Mouse (Mus musculus): ENCODE data around the gene Eid2. TPM values are rescaled to one million over a fixed set of nuclear protein-coding genes. Genes with fewer than 3 reads are reported as not detected.

Eid2 gene
- polyA plus RNA-seq, 1 experiment = 2.4 TPM

GRCm38 (mm10) chr7:28290638-28291590 lies 23.2 kb downstream of the Eid2 start, which contains the start of gene Selenov:
TSS of gene Selenov (minus strand) at chr7:28291186.
- peaks cover 6% of the 10 kb centered on the region; the same call in 1 of the 2 replicates for H3K4me1 ChIP-seq (ENCODE audit: control insufficient read depth, insufficient read depth, insufficient read length)
- DNase-seq (ENCODE audit: low read depth in 1 of 2, low spot score in 2 of 2) = no peak
- 8% methylated on average over 52 of the region's 52 CpGs for WGBS
- TF ChIP-seq POLR2A (IDR thresholded peaks at IDR 0.05; ENCODE audit: low read depth, low read length) (no peak), CTCF (IDR thresholded peaks at IDR 0.05; ENCODE audit: extremely low read depth, insufficient read depth, insufficient read length, insufficient replicate concordance) (no peak)
- no peak within 1 kb of the TSS for H3K4me3 ChIP-seq (ENCODE audit: extremely low read depth, insufficient read depth, insufficient read length)
- no peaks in the 10 kb centered on the region for H3K36me3 ChIP-seq (ENCODE audit: control insufficient read depth, insufficient read depth, low read length)
- H3K27me3 ChIP-seq (ENCODE audit: control insufficient read depth, insufficient read depth, low read length) = peaks cover 17% of the 10 kb centered on the region
- no peak within 1 kb of the TSS for H3K27ac ChIP-seq (ENCODE audit: insufficient read depth, low read length)

GRCm38 (mm10) chr7:28294481-28294880 lies 26.8 kb downstream of the Eid2 start:
- H3K36me3 ChIP-seq (ENCODE audit: control insufficient read depth, insufficient read depth, low read length) = no peaks in the 10 kb centered on the region
- DNase-seq (ENCODE audit: low read depth in 1 of 2, low spot score in 2 of 2) = no peak
- WGBS = 15% methylated on average over 63 of the region's 63 CpGs
- H3K27me3 ChIP-seq (ENCODE audit: control insufficient read depth, insufficient read depth, low read length) = peaks cover 21% of the 10 kb centered on the region
- H3K4me1 ChIP-seq (ENCODE audit: control insufficient read depth, insufficient read depth, insufficient read length) = peaks cover 8% of the 10 kb centered on the region; the same call in 1 of the 2 replicates
- no peak overlapping the region for H3K4me3 ChIP-seq (ENCODE audit: extremely low read depth, insufficient read depth, insufficient read length)
- TF ChIP-seq CTCF (IDR thresholded peaks at IDR 0.05; ENCODE audit: extremely low read depth, insufficient read depth, insufficient read length, insufficient replicate concordance) (no peak), POLR2A (IDR thresholded peaks at IDR 0.05; ENCODE audit: low read depth, low read length) (no peak)
- H3K27ac ChIP-seq (ENCODE audit: insufficient read depth, low read length) = no peak overlapping the region

DNA sequence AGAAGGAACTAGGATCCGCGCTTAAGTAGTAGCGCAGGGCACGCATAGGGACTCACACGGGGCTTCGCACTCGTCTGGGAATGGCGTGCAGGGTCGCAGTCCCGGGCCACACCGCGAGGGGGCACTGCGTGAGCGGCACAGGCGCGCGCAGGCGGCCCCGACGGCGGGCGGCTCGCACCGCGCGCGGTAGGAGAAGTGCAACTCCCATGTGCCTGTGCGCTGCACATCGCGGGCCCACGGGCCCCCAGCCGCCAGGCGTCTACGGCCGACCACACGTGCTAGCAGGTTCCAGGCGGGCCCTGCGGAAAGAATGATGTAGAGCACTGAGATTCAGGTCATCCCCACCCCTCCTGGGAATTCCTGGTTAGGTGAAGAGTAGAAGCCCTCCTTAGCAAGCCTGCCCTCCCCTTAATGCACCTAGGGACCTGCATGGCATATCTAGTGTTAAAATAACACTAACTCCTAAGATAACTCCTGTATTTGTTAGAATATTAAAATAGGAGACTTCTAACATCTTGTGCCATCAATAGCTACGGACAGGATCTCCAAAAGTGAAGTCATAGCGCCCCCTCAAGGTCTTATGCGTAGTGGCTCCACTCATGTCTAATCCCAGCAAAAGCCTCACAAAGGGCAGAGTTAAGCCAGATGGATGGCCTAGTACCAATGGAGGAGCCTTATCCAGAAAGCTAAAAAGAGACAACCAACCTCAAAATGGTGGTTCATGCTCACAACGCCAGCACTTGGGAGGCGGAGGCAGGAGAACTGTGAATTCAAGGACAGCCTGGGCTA lies 31.4 kb downstream of the Eid2 start:
- TF ChIP-seq CTCF (IDR thresholded peaks at IDR 0.05; ENCODE audit: extremely low read depth, insufficient read depth, insufficient read length, insufficient replicate concordance) (no peak), POLR2A (IDR thresholded peaks at IDR 0.05; ENCODE audit: low read depth, low read length) (no peak)
- WGBS = 32% methylated on average over 43 of the region's 43 CpGs
- Histone ChIP-seq H3K4me1 (ENCODE audit: control insufficient read depth, insufficient read depth, insufficient read length) (peaks cover 11% of the 10 kb centered on the region; the same call in 1 of the 2 replicates), H3K4me3 (ENCODE audit: extremely low read depth, insufficient read depth, insufficient read length) (no peak overlapping the region), H3K27me3 (ENCODE audit: control insufficient read depth, insufficient read depth, low read length) (peaks cover 15% of the 10 kb centered on the region), H3K36me3 (ENCODE audit: control insufficient read depth, insufficient read depth, low read length) (no peaks in the 10 kb centered on the region), H3K27ac (ENCODE audit: insufficient read depth, low read length) (no peak overlapping the region)
- DNase-seq (ENCODE audit: low read depth in 1 of 2, low spot score in 2 of 2) = no peak

DNA sequence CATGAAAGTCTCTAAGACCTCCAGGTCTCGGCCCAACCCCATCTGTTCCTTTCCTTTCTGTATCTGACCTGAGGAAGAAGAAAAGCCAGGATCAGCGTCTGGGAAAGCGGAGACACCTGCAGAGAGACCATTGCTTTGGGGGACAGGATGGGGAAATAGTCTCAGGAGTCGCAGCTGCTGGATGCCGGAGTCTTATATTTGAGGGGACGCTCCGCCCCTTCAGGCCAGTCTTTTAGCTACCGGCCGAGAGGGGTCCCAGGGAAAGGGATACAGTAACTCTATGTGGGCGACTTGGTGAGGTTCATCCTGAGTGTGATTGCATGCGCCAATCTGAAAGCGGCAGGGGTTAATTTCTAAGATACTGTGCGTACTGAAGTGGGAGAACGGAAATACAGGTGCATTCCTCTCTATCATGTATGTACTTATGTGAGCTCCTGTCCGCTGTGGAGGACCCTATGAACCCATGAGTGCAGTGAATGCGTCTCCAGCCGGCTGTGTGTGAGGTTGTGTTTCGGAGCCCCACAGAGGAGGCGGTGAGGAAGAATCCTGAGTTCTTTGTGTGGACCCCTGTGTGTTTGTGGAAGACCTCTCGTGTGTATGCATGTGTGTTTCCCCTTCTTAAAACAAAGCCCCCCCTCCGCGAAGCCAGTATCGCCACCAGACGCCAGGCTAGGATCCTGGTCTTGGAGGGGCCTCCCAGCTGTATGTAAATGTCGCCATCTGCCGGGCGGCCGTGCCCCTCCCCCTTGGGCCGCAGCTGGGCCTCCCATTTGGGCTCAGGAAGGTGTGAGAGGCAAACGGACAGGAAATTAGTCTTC lies 34.1 kb downstream of the Eid2 start, which contains the start of gene Dll3:
Gene Dll3 (minus strand): TSS at position 623 of the 818 bp plus-strand sequence.
- TF ChIP-seq CTCF (IDR thresholded peaks at IDR 0.05; ENCODE audit: extremely low read depth, insufficient read depth, insufficient read length, insufficient replicate concordance) = peak; percentile 20; the same call in 1 of the 2 replicates
- no peak for TF ChIP-seq POLR2A (IDR thresholded peaks at IDR 0.05; ENCODE audit: low read depth, low read length)
- peaks cover 5% of the 10 kb centered on the region; the same call in 1 of the 2 replicates for H3K4me1 ChIP-seq (ENCODE audit: control insufficient read depth, insufficient read depth, insufficient read length)
- H3K4me3 ChIP-seq (ENCODE audit: extremely low read depth, insufficient read depth, insufficient read length) = no peak within 1 kb of the TSS
- H3K27ac ChIP-seq (ENCODE audit: insufficient read depth, low read length) = no peak within 1 kb of the TSS
- WGBS = 6% methylated on average over 30 of the region's 30 CpGs
- H3K27me3 ChIP-seq (ENCODE audit: control insufficient read depth, insufficient read depth, low read length) = peaks cover 8% of the 10 kb centered on the region
- DNase-seq (ENCODE audit: low read depth in 1 of 2, low spot score in 2 of 2) = peak in 1 of 2 experiments; percentile 50
- H3K36me3 ChIP-seq (ENCODE audit: control insufficient read depth, insufficient read depth, low read length) = peaks cover 11% of the 10 kb centered on the region

- Histone ChIP-seq H3K27ac (ENCODE audit: insufficient read depth, low read length) (no peak overlapping the region), H3K36me3 (ENCODE audit: control insufficient read depth, insufficient read depth, low read length) (peaks cover 25% of the 10 kb centered on the region), H3K4me1 (ENCODE audit: control insufficient read depth, insufficient read depth, insufficient read length) (peaks cover 3% of the 10 kb centered on the region; the same call in 1 of the 2 replicates), H3K4me3 (ENCODE audit: extremely low read depth, insufficient read depth, insufficient read length) (no peak overlapping the region), H3K27me3 (ENCODE audit: control insufficient read depth, insufficient read depth, low read length) (peaks cover 4% of the 10 kb centered on the region)
- no peak for DNase-seq (ENCODE audit: low read depth in 1 of 2, low spot score in 2 of 2)
- WGBS = 95% methylated on average over 10 of the region's 10 CpGs
- TF ChIP-seq POLR2A (IDR thresholded peaks at IDR 0.05; ENCODE audit: low read depth, low read length) = no peak
- TF ChIP-seq CTCF (IDR thresholded peaks at IDR 0.05; ENCODE audit: extremely low read depth, insufficient read depth, insufficient read length, insufficient replicate concordance) = no peak
Measured at GRCm38 (mm10) chr7:28305641-28306040, 38.0 kb downstream of the Eid2 start.

- Histone ChIP-seq H3K4me3 (ENCODE audit: extremely low read depth, insufficient read depth, insufficient read length) (no peak overlapping the region), H3K27ac (ENCODE audit: insufficient read depth, low read length) (no peak overlapping the region), H3K27me3 (ENCODE audit: control insufficient read depth, insufficient read depth, low read length) (peaks cover 3% of the 10 kb centered on the region), H3K4me1 (ENCODE audit: control insufficient read depth, insufficient read depth, insufficient read length) (peaks cover 4% of the 10 kb centered on the region), H3K36me3 (ENCODE audit: control insufficient read depth, insufficient read depth, low read length) (peaks cover 25% of the 10 kb centered on the region)
- DNase-seq (ENCODE audit: low read depth in 1 of 2, low spot score in 2 of 2) = no peak
- WGBS = 97% methylated on average over 8 of the region's 8 CpGs
- TF ChIP-seq CTCF (IDR thresholded peaks at IDR 0.05; ENCODE audit: extremely low read depth, insufficient read depth, insufficient read length, insufficient replicate concordance) (no peak), POLR2A (IDR thresholded peaks at IDR 0.05; ENCODE audit: low read depth, low read length) (no peak)
Measured at GRCm38 (mm10) chr7:28306216-28306615, 38.5 kb downstream of the Eid2 start.
